Mouse (Mus musculus): ENCODE measurements at regions not wholly inside any gene's neighbourhood (a gene's known extent, or its start where the extent isn't known, plus 50 kb on each side); places are given as distances from the start of the nearest gene placed in this dataset.

DNA sequence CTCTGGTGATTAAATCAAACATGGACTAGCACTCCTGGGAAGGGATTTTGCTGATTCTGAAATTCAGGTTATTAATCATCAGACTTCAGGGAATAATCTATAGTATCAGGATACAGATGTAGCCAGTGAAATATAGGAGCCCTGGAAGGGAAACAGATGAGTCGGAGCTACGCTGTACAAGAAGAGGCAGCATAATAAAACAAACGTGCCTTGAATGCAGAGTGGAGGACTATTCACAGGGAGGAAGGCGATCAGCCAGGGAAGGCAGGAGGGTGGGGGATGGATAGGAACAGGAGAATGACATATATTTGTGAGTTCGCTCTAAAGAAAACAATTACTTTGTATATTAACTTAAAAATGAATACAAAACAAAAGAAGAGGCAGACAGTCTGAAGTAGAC, 286.6 kb upstream of the Got2 start:
- WGBS, result 82% methylated on average over 5 of the region's 5 CpGs
- H3K9ac ChIP-seq, result no peak overlapping the region
- H3K4me3 ChIP-seq, result no peak overlapping the region
- ATAC-seq (ENCODE audit: insufficient number of reproducible peaks, insufficient read depth, low FRiP score, low TSS enrichment), result no peak
- no peak overlapping the region for H3K27ac ChIP-seq
- H3K9me3 ChIP-seq, result no peaks in the 10 kb centered on the region
- H3K27me3 ChIP-seq, result no peaks in the 10 kb centered on the region
- H3K4me2 ChIP-seq (replicated peaks), result no peak overlapping the region
- H3K4me1 ChIP-seq, result no peaks in the 10 kb centered on the region
- no peaks in the 10 kb centered on the region for H3K36me3 ChIP-seq

DNA sequence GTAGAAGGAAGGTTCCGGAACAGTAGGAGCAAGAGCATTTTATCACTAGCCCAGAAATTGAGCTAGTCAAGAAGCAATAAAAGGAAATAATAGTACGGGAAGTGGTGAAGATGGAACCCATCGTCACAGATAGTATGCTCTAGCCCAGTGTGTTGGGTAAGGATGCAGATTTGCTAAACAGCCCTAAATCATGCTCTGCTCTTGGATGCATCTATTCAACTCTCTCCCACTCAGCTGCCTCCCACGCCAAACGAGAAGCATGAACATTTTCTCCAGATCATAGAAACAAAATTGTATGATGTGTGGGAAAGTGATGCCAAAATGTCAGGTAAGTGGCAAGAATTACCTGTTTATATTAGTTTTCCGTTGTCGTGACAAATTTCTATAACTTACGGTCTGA, 276.6 kb upstream of the Got2 start:
- H3K9ac ChIP-seq, result no peak overlapping the region
- H3K4me1 ChIP-seq, result no peaks in the 10 kb centered on the region
- no peaks in the 10 kb centered on the region for H3K9me3 ChIP-seq
- no peaks in the 10 kb centered on the region for H3K27me3 ChIP-seq
- no peak overlapping the region for H3K4me3 ChIP-seq
- no peaks in the 10 kb centered on the region for H3K36me3 ChIP-seq
- no peak for ATAC-seq (ENCODE audit: insufficient number of reproducible peaks, insufficient read depth, low FRiP score, low TSS enrichment)
- no peak overlapping the region for H3K4me2 ChIP-seq (replicated peaks)
- WGBS, result 89% methylated on average over 8 of the region's 8 CpGs
- no peak overlapping the region for H3K27ac ChIP-seq

DNA sequence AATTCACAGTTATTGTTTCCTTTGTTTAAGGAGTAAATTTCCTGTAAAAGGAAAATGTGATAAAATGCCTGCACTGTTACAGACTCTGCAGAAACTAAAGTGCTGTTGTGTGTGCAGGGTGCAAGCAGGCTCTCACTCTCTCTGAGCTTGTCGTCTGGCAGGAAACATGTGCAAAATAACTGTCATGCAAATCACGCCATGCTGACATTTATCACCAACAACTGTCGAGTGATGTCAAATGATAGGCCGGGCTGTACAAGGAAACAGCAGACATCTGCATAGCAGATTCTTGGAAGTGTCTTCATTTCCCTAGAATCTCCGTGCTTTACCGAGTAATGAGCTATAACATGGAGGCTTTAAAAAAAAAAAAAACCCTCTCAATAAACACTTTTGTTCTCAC, 271.6 kb upstream of the Got2 start:
- Histone ChIP-seq H3K27me3 (no peaks in the 10 kb centered on the region), H3K9ac (no peak overlapping the region), H3K4me1 (no peaks in the 10 kb centered on the region), H3K36me3 (no peaks in the 10 kb centered on the region), H3K9me3 (no peaks in the 10 kb centered on the region), H3K4me2 (replicated peaks) (no peak overlapping the region), H3K4me3 (no peak overlapping the region), H3K27ac (no peak overlapping the region)
- no peak for ATAC-seq (ENCODE audit: insufficient number of reproducible peaks, insufficient read depth, low FRiP score, low TSS enrichment)
- 58% methylated on average over 6 of the region's 6 CpGs for WGBS

DNA sequence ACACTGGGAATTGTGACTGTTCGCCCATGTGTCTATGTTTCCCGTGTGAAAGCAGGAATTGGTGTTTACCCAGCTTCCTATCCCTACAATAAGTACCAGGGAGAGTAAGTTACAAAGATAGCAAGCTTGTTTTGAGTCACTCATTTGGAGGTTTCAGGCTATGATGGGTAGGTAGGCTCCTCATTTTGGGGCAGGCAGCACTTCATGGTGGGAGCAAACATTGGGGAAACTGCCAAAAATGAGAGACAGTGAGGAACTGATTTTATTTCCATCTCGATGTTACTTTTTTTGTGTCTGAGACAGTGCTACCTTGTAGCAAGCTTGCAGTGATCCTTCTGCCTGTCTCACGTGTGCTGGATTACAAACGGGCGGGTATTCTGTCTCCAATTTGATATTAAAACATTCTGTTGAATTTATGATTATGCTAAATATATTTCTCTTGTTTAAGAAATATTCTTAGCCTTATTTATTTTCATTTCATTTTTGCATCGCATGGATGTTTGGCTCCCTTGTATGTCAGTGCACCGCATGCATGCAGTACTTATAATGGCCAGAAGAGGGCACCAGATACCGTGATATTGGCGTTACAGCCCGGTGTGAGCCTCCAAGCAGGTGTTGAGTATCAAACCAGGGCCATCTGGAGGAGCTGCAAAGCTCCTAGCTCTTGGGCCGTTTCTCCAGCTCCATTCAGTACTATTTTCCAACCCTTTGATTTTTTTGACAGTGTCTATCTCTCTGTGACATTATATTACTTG, 264.3 kb upstream of the Got2 start:
- Histone ChIP-seq H3K27me3 (no peaks in the 10 kb centered on the region), H3K9me3 (no peaks in the 10 kb centered on the region), H3K9ac (no peak overlapping the region), H3K4me3 (no peak overlapping the region), H3K36me3 (no peaks in the 10 kb centered on the region), H3K27ac (no peak overlapping the region), H3K4me1 (no peaks in the 10 kb centered on the region), H3K4me2 (replicated peaks) (no peak overlapping the region)
- WGBS, result 42% methylated on average over 12 of the region's 12 CpGs
- ATAC-seq (ENCODE audit: insufficient number of reproducible peaks, insufficient read depth, low FRiP score, low TSS enrichment), result no peak

DNA sequence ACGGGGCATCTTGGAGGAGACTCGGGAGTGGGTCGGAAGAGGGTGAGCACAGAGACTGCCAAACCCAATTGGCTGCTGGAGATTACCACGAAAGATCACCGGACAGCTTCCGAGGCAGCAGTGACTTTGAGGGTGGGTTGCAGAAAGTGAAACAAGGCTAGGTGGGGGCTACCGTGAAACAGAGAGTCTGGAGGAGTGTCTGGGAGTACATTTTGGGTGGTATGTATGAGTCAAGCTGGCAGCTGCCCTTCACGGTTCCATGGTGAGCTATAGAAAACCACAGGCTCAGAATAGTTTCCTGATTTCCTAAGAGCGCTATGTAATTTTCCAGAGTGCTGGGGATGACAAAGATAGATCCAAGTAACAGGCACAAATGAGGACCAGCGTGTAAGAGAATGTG, 263.7 kb upstream of the Got2 start:
- WGBS, result 80% methylated on average over 10 of the region's 10 CpGs

DNA sequence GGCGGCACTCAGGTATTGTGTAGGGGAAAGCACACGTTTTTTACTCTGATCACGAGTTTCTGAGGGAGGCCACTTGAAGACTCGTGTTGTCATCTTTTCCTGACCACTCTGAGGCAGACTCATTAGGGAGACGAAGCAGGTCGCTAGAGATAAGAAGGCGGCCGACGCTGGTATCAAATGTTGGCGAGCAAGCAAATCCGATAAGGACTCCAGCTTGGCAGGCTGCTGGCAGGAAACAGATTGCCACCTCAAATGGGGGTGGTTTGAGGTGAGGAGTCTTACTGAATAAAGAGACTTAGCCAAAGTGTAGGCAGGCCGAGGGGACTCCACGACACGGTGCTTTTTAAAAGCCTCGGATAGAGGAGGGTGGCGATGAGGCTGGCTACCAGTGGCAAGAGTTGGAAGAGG, 262.7 kb upstream of the Got2 start:
- 83% methylated on average over 16 of the region's 16 CpGs for WGBS
- no peak overlapping the region for H3K27ac ChIP-seq
- ATAC-seq (ENCODE audit: insufficient number of reproducible peaks, insufficient read depth, low FRiP score, low TSS enrichment), result no peak
- no peak overlapping the region for H3K4me2 ChIP-seq (replicated peaks)
- H3K9me3 ChIP-seq, result no peaks in the 10 kb centered on the region
- H3K4me3 ChIP-seq, result no peak overlapping the region
- no peaks in the 10 kb centered on the region for H3K4me1 ChIP-seq
- no peaks in the 10 kb centered on the region for H3K27me3 ChIP-seq
- H3K36me3 ChIP-seq, result no peaks in the 10 kb centered on the region
- no peak overlapping the region for H3K9ac ChIP-seq

More for the DNA sequence above, 263.7 kb upstream of the Got2 start:
- Histone ChIP-seq H3K4me1 (no peaks in the 10 kb centered on the region), H3K4me2 (replicated peaks) (no peak overlapping the region), H3K27me3 (no peaks in the 10 kb centered on the region), H3K27ac (no peak overlapping the region), H3K36me3 (no peaks in the 10 kb centered on the region), H3K9me3 (no peaks in the 10 kb centered on the region), H3K9ac (no peak overlapping the region), H3K4me3 (no peak overlapping the region)
- no peak for ATAC-seq (ENCODE audit: insufficient number of reproducible peaks, insufficient read depth, low FRiP score, low TSS enrichment)

DNA sequence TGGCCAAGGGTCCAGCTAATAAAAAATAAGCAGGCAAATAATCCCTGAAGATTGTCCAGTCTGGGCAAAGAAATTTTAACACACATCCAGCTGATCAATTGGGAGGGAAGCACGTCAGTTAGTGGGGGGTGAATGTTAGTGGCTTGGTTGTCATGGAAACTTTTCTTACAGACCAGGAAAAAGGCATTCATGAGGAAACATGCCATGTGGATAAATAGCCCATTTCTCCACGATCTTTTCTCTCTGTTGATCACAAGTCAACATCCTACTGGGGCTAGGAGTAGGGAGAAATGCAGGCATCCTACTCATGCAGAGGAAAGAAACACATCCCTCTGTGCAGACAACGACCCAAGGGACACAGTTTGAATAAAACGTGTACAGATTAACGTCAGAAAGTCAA, 243.8 kb upstream of the Got2 start:
- Histone ChIP-seq H3K9me3 (no peaks in the 10 kb centered on the region), H3K27me3 (no peaks in the 10 kb centered on the region), H3K36me3 (no peaks in the 10 kb centered on the region), H3K27ac (no peak overlapping the region), H3K4me3 (no peak overlapping the region), H3K4me1 (no peaks in the 10 kb centered on the region), H3K4me2 (replicated peaks) (no peak overlapping the region), H3K9ac (no peak overlapping the region)
- 62% methylated on average over 5 of the region's 5 CpGs for WGBS
- no peak for ATAC-seq (ENCODE audit: insufficient number of reproducible peaks, insufficient read depth, low FRiP score, low TSS enrichment)

DNA sequence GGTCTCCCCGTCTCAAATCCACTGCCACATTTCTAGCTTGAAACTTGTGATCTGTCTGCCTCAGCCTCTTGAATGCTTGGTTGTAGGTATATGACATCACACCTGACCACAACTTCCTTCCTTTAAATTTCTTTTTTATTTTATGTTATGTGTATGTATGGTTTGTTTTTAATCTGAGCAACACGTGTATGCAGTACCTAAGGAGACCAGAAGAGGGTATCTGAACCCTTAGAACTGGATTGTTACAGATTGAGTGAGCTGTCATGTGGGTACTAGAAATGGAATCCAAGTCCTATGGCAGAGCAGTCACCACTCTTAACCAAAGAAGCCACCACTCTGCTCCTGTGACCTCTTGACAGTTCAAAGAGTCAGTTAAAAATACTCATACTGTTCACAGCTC, 240.0 kb upstream of the Got2 start:
- no peak for ATAC-seq (ENCODE audit: insufficient number of reproducible peaks, insufficient read depth, low FRiP score, low TSS enrichment)
- Histone ChIP-seq H3K9ac (no peak overlapping the region), H3K9me3 (no peaks in the 10 kb centered on the region), H3K36me3 (no peaks in the 10 kb centered on the region), H3K4me2 (replicated peaks) (no peak overlapping the region), H3K4me3 (no peak overlapping the region), H3K27ac (no peak overlapping the region), H3K4me1 (no peaks in the 10 kb centered on the region), H3K27me3 (no peaks in the 10 kb centered on the region)
- WGBS, result 71% methylated on average over 2 of the region's 2 CpGs

DNA sequence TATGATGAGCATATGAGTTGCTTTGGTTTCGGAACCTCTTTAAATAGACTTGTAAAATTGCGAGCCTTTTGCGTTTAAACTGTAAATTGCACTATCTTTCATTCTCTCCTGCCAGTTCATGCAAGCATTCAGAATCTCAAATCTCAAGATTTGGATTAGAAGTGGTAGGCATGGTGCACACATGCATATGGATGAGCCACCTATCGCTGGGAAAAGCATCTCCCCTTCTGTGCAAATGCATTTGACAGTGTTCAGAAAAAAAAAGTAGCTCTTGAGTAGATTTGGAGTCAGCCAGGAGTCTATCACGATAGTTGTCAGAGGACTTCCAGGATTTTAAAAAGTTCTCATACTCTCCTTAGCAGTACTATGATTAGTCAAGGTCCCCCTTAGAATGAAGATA, 212.5 kb upstream of the Got2 start:
- Histone ChIP-seq H3K4me1 (no peaks in the 10 kb centered on the region), H3K9me3 (no peaks in the 10 kb centered on the region), H3K9ac (no peak overlapping the region), H3K4me2 (replicated peaks) (no peak overlapping the region), H3K27ac (no peak overlapping the region), H3K36me3 (no peaks in the 10 kb centered on the region), H3K4me3 (no peak overlapping the region), H3K27me3 (no peaks in the 10 kb centered on the region)
- no peak for ATAC-seq (ENCODE audit: insufficient number of reproducible peaks, insufficient read depth, low FRiP score, low TSS enrichment)
- 83% methylated on average over 5 of the region's 5 CpGs for WGBS

DNA sequence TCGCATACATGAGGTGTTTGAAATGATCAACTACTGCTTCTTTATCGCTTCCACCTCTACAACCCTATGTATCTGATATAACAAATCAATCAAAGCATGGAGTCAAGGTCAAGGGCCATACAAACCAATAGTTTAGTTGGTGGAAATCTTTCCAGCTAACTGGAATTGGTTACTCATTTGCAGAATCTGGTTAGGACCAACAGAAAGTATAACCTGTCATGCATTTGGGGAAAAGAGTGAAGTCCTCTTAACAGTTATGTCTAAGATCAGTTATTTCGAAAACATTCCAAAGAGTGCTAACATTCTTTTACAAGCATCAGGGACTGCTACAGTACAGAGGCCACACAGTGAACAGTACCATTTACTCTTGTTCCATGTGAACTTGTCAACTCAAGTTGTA, 204.6 kb upstream of the Got2 start:
- WGBS, result 85% methylated on average over 3 of the region's 3 CpGs
- ATAC-seq (ENCODE audit: insufficient number of reproducible peaks, insufficient read depth, low FRiP score, low TSS enrichment), result no peak
- H3K36me3 ChIP-seq, result no peaks in the 10 kb centered on the region

DNA sequence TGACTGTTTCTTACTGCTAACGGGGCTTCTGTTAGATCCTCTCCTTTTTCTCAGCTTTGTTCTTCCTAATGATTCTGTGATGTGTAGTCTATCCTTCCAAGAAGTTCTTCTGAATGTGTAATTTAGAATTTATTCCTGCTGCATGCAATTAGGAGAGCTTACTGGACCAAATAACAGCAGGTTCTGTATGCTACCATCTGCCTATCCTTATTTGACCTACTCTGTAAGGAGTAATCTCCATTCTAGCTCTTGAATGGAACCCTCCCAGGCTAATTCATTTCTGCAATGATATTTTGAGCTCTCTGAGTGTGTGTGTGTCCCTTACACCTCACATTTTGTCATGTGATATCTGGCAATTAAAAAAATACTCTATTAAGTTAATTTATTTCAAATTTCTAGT, 201.9 kb upstream of the Got2 start:
- WGBS, result 88% methylated on average over 1 of the region's 1 CpGs

More for the DNA sequence above, 204.6 kb upstream of the Got2 start:
- no peaks in the 10 kb centered on the region for H3K4me1 ChIP-seq
- H3K4me3 ChIP-seq, result no peak overlapping the region
- no peaks in the 10 kb centered on the region for H3K27me3 ChIP-seq
- no peaks in the 10 kb centered on the region for H3K9me3 ChIP-seq
- no peak overlapping the region for H3K9ac ChIP-seq
- no peak overlapping the region for H3K4me2 ChIP-seq (replicated peaks)
- no peak overlapping the region for H3K27ac ChIP-seq

DNA sequence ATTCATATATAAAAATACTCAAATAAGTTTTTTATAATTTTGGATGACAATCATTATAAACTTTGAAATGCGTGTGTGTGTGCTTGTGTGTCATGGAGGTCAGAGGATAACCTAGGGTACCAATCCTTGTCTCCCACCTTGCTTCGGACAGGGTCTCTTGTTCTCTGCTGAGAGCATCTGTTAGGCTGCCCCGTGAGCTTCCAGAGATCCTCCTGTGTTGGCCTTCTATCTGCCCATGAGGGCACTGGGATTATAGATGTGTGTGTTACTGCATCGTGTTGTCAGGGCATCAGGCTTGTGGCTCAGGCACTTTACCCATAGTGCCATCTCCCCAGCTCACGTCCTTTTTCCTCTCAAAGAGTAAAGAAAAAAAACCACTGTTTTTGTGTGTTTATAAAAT, 180.0 kb upstream of the Got2 start:
- Histone ChIP-seq H3K27me3 (no peaks in the 10 kb centered on the region), H3K4me2 (replicated peaks) (no peak overlapping the region), H3K36me3 (no peaks in the 10 kb centered on the region), H3K4me1 (no peaks in the 10 kb centered on the region), H3K9me3 (no peaks in the 10 kb centered on the region), H3K27ac (no peak overlapping the region), H3K9ac (no peak overlapping the region), H3K4me3 (no peak overlapping the region)
- no peak for ATAC-seq (ENCODE audit: insufficient number of reproducible peaks, insufficient read depth, low FRiP score, low TSS enrichment)
- 85% methylated on average over 5 of the region's 5 CpGs for WGBS

More for the DNA sequence above, 201.9 kb upstream of the Got2 start:
- no peak for ATAC-seq (ENCODE audit: insufficient number of reproducible peaks, insufficient read depth, low FRiP score, low TSS enrichment)
- no peaks in the 10 kb centered on the region for H3K4me1 ChIP-seq
- H3K36me3 ChIP-seq, result no peaks in the 10 kb centered on the region
- no peak overlapping the region for H3K4me3 ChIP-seq
- no peaks in the 10 kb centered on the region for H3K9me3 ChIP-seq
- H3K27me3 ChIP-seq, result no peaks in the 10 kb centered on the region
- no peak overlapping the region for H3K9ac ChIP-seq
- H3K27ac ChIP-seq, result no peak overlapping the region
- H3K4me2 ChIP-seq (replicated peaks), result no peak overlapping the region

DNA sequence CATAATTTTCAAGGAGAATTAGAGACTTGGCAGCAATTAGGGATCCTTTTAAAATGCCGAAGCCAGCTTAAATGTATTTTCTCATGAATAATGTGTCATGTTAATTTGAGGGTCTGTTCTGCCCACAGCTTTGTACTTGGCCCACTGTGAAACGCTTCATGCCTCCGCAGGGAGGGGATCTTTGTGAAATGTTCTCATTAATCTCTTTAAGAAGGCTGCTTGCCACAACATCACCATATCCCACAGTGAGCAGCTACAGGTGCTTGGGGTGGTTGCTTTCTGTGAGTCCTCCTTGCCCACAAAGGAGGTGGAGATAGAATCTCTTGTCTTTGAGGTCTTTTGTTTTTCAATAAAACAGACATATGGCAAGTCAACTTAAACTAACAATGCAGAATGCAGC, 159.3 kb upstream of the Got2 start:
- Histone ChIP-seq H3K9me3 (no peaks in the 10 kb centered on the region), H3K9ac (no peak overlapping the region), H3K4me2 (replicated peaks) (no peak overlapping the region), H3K4me3 (no peak overlapping the region), H3K27me3 (no peaks in the 10 kb centered on the region), H3K4me1 (no peaks in the 10 kb centered on the region), H3K36me3 (no peaks in the 10 kb centered on the region), H3K27ac (no peak overlapping the region)
- no peak for ATAC-seq (ENCODE audit: insufficient number of reproducible peaks, insufficient read depth, low FRiP score, low TSS enrichment)
- 79% methylated on average over 3 of the region's 3 CpGs for WGBS

Measured in embryonic facial prominence, embryonic 12.5 days (tissue).